In genomic region chr15:26309291-26309931, GRCm38 (mm10) we compare ENCODE assay signal across 8 mouse cellular contexts. TPM values are rescaled to one million over a fixed set of nuclear protein-coding genes. Genes with fewer than 3 reads are reported as not detected.
DNase-seq lines count a peak whose midpoint lies in the region; ATAC-seq lines count a peak whose summit lies in the region.

No protein-coding gene starts in this region.

- H3K4me3 ChIP-seq in midbrain, embryonic 11.5 days (ENCODE audit: low read depth, low read length): peak overlapping the region; percentile 60
- H3K4me3 ChIP-seq in stomach, embryonic 15.5 days (replicated peaks): peak overlapping the region; percentile 48

- DNase-seq in layer of hippocampus, adult 18-20 months (ENCODE audit: low spot score in 2 of 2): peak; percentile 22 to 50
- DNase-seq in layer of hippocampus, adult 9-11 months: no peak
- peak; percentile 59 to 70 for DNase-seq in cerebellum, postnatal 10 days
- peak; percentile 12 to 32 for DNase-seq in frontal cortex, postnatal 25 days (ENCODE audit: low spot score in 2 of 2)
- peak; percentile 34 for DNase-seq in induced T-regulatory cell, adult 2 months (ENCODE audit: low read depth)
- peak; percentile 57 to 65 for DNase-seq in left cerebral cortex, postnatal 36 days (ENCODE audit: low spot score in 2 of 2)
- peak; percentile 99 for DNase-seq in midbrain, embryonic 11.5 days (ENCODE audit: low spot score, missing footprints)

- intact Hi-C loops in left cerebral cortex, postnatal 36 days (cut with DNase I): loop anchor here (5.0 kb wide), 1 partner anchor 312 kb away; no protein-coding TSS in a partner anchor

- peak overlapping the region; percentile 63 for H3K27ac ChIP-seq in midbrain, embryonic 11.5 days (ENCODE audit: low read depth, low read length)
- no peak overlapping the region for H3K27ac ChIP-seq in stomach, embryonic 15.5 days

- WGBS in midbrain, embryonic 11.5 days: under 1% methylated on average over 62 of the region's 62 CpGs
- 1% methylated on average over 50 of the region's 62 CpGs for WGBS in stomach, embryonic 15.5 days

- H3K36me3 ChIP-seq in midbrain, embryonic 11.5 days (ENCODE audit: control insufficient read depth, insufficient read depth, low read length): no peaks in the 10 kb centered on the region
- no peaks in the 10 kb centered on the region for H3K36me3 ChIP-seq in stomach, embryonic 15.5 days

- no peaks in the 10 kb centered on the region; the same call in 1 of the 2 replicates for H3K4me1 ChIP-seq in midbrain, embryonic 11.5 days (ENCODE audit: control insufficient read depth, insufficient read depth, low read length)
- H3K4me1 ChIP-seq in stomach, embryonic 15.5 days: peaks cover 6% of the 10 kb centered on the region

- peak overlapping the region; percentile 66 for H3K9ac ChIP-seq in midbrain, embryonic 11.5 days (ENCODE audit: low read length)
- H3K9ac ChIP-seq in stomach, embryonic 15.5 days: no peak overlapping the region

- peaks cover 6% of the 10 kb centered on the region for H3K27me3 ChIP-seq in midbrain, embryonic 11.5 days (ENCODE audit: control insufficient read depth, insufficient read depth, low read length)
- peaks cover 14% of the 10 kb centered on the region for H3K27me3 ChIP-seq in stomach, embryonic 15.5 days (replicated peaks)

- H3K9me3 ChIP-seq in midbrain, embryonic 11.5 days (ENCODE audit: control insufficient read depth, low read length): no peaks in the 10 kb centered on the region
- no peaks in the 10 kb centered on the region for H3K9me3 ChIP-seq in stomach, embryonic 15.5 days

- peak overlapping the region; percentile 94 for H3K4me2 ChIP-seq in midbrain, embryonic 11.5 days
- peak overlapping the region; percentile 89 for H3K4me2 ChIP-seq in stomach, embryonic 15.5 days

- peak; percentile 75 for ATAC-seq in midbrain, embryonic 11.5 days (ENCODE audit: low FRiP score)
- ATAC-seq in stomach, embryonic 15.5 days (ENCODE audit: insufficient read depth, low FRiP score, low read depth): no peak

RNA-seq across cellular contexts. Expression of gene March11, which starts 0.6 kb away (rescaled TPM):
- 1 to 10 TPM; 7.4 to 9.3 TPM for total RNA-seq in layer of hippocampus, adult 18-20 months (2021)
- total RNA-seq in left cerebral cortex, postnatal 36 days (2021): 10 to 100 TPM; 10.2 to 10.6 TPM
- 1.4 and 1.5 TPM in 2 replicates for polyA plus RNA-seq in midbrain, embryonic 11.5 days (2014; fragmentation: Nextera tagmentation; extraction: Ambion mirVana)
- polyA plus RNA-seq in stomach, embryonic 15.5 days (2015; fragmentation: Nextera tagmentation; extraction: Ambion mirVana): 0.35 and 0.50 TPM in 2 replicates
